Mouse (Mus musculus) heart, embryonic 16.5 days (tissue): ENCODE results near the gene Ninj2. TPM values are rescaled to one million over a fixed set of nuclear protein-coding genes. Genes with fewer than 3 reads are reported as not detected.
A peak's percentile ranks its signal among the peaks of the same experiment; 100 is the strongest.

Experiments used
- ATAC-seq: fragments of 200-750 bp; cut with Nextera tagmentation; replicated peaks from 2 replicates; pipeline ENCODE4 v1.8.0; 2017; ENCODE audit warnings: moderate number of reproducible peaks; ENCODE audit not compliant: insufficient read depth, low FRiP score; ENCODE audit errors: extremely low read depth
- H3K27ac ChIP-seq: fragments of 300-500 bp; sonication (generic); 2 replicates; pipeline ENCODE4 v1.5.1; 2014; ENCODE audit warnings: mild to moderate bottlenecking, low read length, control low read depth, moderate library complexity
- H3K27me3 ChIP-seq: fragments of 300-500 bp; sonication (generic); 2 replicates; pipeline ENCODE4 v1.6.1; 2014; ENCODE audit warnings: low read length, mixed read lengths; ENCODE audit not compliant: control insufficient read depth, insufficient read depth
- H3K36me3 ChIP-seq: fragments of 300-500 bp; sonication (generic); 2 replicates; pipeline ENCODE4 v1.6.1; 2014; ENCODE audit not compliant: control insufficient read depth, insufficient read depth
- H3K4me1 ChIP-seq: fragments of 300-500 bp; sonication (generic); 2 replicates; pipeline ENCODE4 v1.6.1; 2014; ENCODE audit warnings: low read length, mixed read lengths; ENCODE audit not compliant: control insufficient read depth, insufficient read depth
- H3K4me2 ChIP-seq: fragments of 300-500 bp; sonication (generic); 2 replicates; pipeline ENCODE4 v1.6.1; 2014; ENCODE audit warnings: low read depth, mild to moderate bottlenecking, control low read depth, low read length
- H3K4me3 ChIP-seq: fragments of 300-500 bp; sonication (generic); 2 replicates; pipeline ENCODE4 v1.5.1; 2014; ENCODE audit warnings: mild to moderate bottlenecking, control low read depth, low read length
- H3K9ac ChIP-seq: fragments of 300-500 bp; sonication (generic); 2 replicates; pipeline ENCODE4 v1.6.1; 2014; ENCODE audit warnings: low read length, control low read depth
- H3K9me3 ChIP-seq: fragments of 300-500 bp; sonication (generic); replicated peaks from 2 replicates; pipeline ENCODE4 v1.6.1; 2016; ENCODE audit warnings: low read length; ENCODE audit not compliant: control insufficient read depth
- WGBS: fragments of 180-500 bp; shearing (Covaris S2); extraction: QIAGEN DNeasy Blood & Tissue Kit; methylation state at CpG from one replicate; pipeline ENCODE4 v1.1.7; 2014; 5-methylcytosine and 5-hydroxymethylcytosine counted together
- polyA plus RNA-seq: library from polyadenylated mRNA; unstranded; fragments of >200 nt; fragmentation: Nextera tagmentation; extraction: Ambion mirVana; gene quantifications from 2 replicates; pipeline ENCODE4 v1.2.1, GENCODE M21; 2015

The Ninj2 gene
- polyA plus RNA-seq, 1 experiment from 2014 or later, result not detected

DNA sequence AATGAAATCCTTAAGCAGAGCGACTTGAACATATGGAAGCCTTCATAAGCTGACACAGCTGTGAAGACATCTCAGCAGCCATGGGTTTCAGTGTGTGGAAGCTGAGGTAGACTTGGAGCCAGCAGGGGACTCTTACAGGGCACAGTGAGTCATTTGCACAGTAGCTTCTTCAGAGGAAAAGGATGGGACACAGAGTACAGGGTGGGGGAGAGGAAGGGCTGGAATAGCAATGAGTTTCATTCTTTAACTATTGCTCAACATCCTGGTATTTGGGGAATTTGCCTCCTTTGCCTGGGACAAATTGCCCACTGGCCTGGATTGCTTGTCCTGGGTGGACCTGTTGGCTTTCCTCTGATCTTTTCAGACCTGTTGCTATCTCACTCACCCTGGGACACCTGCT, 52.3 kb downstream of the Ninj2 start:
- no peaks in the 10 kb centered on the region for H3K36me3 ChIP-seq
- no peak overlapping the region for H3K4me2 ChIP-seq
- peak overlapping the region; percentile 49 for H3K27ac ChIP-seq
- 69% methylated on average over 1 of the region's 1 CpGs for WGBS
- no peaks in the 10 kb centered on the region for H3K27me3 ChIP-seq
- ATAC-seq, result no peak
- H3K4me1 ChIP-seq, result peaks cover 43% of the 10 kb centered on the region
- peaks cover 5% of the 10 kb centered on the region for H3K9me3 ChIP-seq
- no peak overlapping the region for H3K4me3 ChIP-seq
- no peak overlapping the region for H3K9ac ChIP-seq

DNA sequence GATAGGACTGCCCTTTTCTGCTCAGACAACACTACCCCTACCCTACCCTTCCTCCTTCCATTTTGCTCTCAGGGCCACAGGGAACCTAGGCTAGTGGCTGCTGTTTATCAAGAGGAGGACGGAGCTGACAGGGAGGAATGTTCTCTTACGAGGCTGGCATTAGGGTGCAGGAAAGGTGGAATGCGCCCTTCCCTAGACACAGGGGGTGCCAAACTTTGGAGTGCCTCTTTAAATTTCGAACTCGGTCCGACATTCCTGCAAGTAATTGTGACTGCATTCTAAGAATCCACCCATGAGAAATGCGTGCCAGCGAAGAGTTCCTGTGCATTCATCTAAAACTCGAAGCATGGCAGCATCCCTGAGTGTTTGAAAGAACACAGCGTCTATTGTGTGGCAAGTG, 53.5 kb downstream of the Ninj2 start:
- H3K9ac ChIP-seq, result no peak overlapping the region
- peak overlapping the region; percentile 15 for H3K4me2 ChIP-seq
- H3K27me3 ChIP-seq, result no peaks in the 10 kb centered on the region
- H3K4me3 ChIP-seq, result no peak overlapping the region
- H3K9me3 ChIP-seq, result peaks cover 5% of the 10 kb centered on the region
- H3K4me1 ChIP-seq, result peaks cover 54% of the 10 kb centered on the region
- ATAC-seq, result peak; percentile 24; the same call in 1 of the 2 replicates
- H3K36me3 ChIP-seq, result no peaks in the 10 kb centered on the region
- H3K27ac ChIP-seq, result peak overlapping the region; percentile 49
- 27% methylated on average over 10 of the region's 10 CpGs for WGBS

- Histone ChIP-seq H3K27me3 (no peaks in the 10 kb centered on the region), H3K27ac (peak overlapping the region; percentile 49), H3K9me3 (peaks cover 5% of the 10 kb centered on the region), H3K4me1 (peaks cover 60% of the 10 kb centered on the region), H3K4me3 (no peak overlapping the region), H3K4me2 (no peak overlapping the region), H3K36me3 (no peaks in the 10 kb centered on the region), H3K9ac (no peak overlapping the region)
- 69% methylated on average over 8 of the region's 8 CpGs for WGBS
- no peak for ATAC-seq
Observed at GRCm38 (mm10) chr6:120147411-120147810, 54.3 kb downstream of the Ninj2 start.

GRCm38 (mm10) chr6:120148716-120149392, 55.7 kb downstream of the Ninj2 start:
- no peaks in the 10 kb centered on the region for H3K27me3 ChIP-seq
- peak overlapping the region; percentile 92 for H3K27ac ChIP-seq
- peak; percentile 63 for ATAC-seq
- peaks cover 60% of the 10 kb centered on the region for H3K4me1 ChIP-seq
- no peaks in the 10 kb centered on the region for H3K36me3 ChIP-seq
- no peak overlapping the region for H3K4me2 ChIP-seq
- 53% methylated on average over 12 of the region's 12 CpGs for WGBS
- H3K4me3 ChIP-seq, result no peak overlapping the region
- H3K9me3 ChIP-seq, result peaks cover 5% of the 10 kb centered on the region
- peak overlapping the region; percentile 31 for H3K9ac ChIP-seq

DNA sequence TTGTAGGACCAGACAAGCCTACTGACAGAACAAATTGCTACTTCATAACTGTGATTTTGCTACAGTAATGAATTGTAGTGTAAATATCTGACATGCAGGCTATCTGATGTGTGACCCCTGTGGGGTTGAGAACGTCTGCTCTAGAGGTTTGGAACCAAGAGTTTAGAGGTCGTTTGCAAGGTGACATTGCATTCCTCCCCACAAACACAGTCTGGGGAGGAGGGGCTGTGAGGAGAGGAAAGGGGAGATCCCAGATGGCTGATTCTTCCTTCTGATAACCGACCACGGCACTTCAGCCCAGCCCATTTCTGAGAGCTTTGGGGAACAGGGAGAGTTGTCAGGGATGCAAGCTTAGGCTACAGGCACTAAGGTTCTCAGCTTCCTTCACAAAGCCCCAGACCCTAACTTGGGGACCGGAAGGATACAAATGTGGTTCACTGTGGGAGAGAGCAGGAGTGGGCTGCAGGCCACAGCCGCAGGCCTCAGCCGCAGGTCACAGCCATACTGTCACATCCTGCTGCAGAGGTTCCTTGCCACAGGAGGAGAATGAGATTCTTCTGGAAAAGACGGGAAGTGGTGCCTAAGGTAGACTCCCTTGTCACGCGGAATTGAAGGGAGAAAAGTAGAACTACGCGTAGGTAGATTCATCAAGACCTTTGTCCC, 56.4 kb downstream of the Ninj2 start:
- Histone ChIP-seq H3K27ac (peak overlapping the region; percentile 92), H3K4me1 (peaks cover 60% of the 10 kb centered on the region), H3K9me3 (no peaks in the 10 kb centered on the region), H3K27me3 (no peaks in the 10 kb centered on the region), H3K4me2 (no peak overlapping the region), H3K4me3 (no peak overlapping the region), H3K36me3 (no peaks in the 10 kb centered on the region), H3K9ac (peak overlapping the region; percentile 62)
- WGBS, result 57% methylated on average over 12 of the region's 12 CpGs
- ATAC-seq, result no peak

GRCm38 (mm10) chr6:120150206-120150605, 57.1 kb downstream of the Ninj2 start:
- ATAC-seq, result peak; percentile 29; the same call in 1 of the 2 replicates
- no peaks in the 10 kb centered on the region for H3K36me3 ChIP-seq
- no peak overlapping the region; the same call in 1 of the 2 replicates for H3K9ac ChIP-seq
- no peaks in the 10 kb centered on the region for H3K27me3 ChIP-seq
- WGBS, result 37% methylated on average over 3 of the region's 3 CpGs
- no peaks in the 10 kb centered on the region for H3K9me3 ChIP-seq
- peak overlapping the region; percentile 92 for H3K27ac ChIP-seq
- no peak overlapping the region for H3K4me3 ChIP-seq
- no peak overlapping the region for H3K4me2 ChIP-seq
- H3K4me1 ChIP-seq, result peaks cover 60% of the 10 kb centered on the region

DNA sequence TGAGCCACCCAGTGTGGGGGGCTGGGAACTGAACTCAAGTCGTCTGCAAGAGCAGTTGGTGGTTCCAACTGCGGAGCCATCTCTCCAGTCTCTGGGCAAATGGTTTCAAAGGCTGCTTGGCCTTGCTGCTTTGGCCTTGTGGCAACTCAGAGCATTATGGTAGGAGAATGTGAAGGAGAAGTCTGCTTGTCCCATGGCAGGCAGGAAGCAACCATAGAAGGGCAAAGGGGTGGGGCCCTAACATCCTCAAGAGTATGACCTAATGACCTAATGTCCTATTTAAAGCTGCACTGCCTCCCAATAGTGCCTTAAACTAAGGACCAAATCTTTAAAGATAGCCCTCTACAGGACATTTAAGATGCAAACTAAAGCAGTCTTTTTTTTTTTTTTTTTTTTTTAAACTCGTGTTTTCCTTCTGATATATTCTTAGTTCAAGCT, 58.5 kb downstream of the Ninj2 start:
- Histone ChIP-seq H3K4me2 (no peak overlapping the region), H3K9me3 (no peaks in the 10 kb centered on the region), H3K36me3 (no peaks in the 10 kb centered on the region), H3K4me3 (no peak overlapping the region), H3K27me3 (no peaks in the 10 kb centered on the region), H3K9ac (no peak overlapping the region), H3K27ac (peak overlapping the region; percentile 40; the same call in 1 of the 2 replicates), H3K4me1 (peaks cover 50% of the 10 kb centered on the region)
- 51% methylated on average over 3 of the region's 3 CpGs for WGBS
- no peak for ATAC-seq

DNA sequence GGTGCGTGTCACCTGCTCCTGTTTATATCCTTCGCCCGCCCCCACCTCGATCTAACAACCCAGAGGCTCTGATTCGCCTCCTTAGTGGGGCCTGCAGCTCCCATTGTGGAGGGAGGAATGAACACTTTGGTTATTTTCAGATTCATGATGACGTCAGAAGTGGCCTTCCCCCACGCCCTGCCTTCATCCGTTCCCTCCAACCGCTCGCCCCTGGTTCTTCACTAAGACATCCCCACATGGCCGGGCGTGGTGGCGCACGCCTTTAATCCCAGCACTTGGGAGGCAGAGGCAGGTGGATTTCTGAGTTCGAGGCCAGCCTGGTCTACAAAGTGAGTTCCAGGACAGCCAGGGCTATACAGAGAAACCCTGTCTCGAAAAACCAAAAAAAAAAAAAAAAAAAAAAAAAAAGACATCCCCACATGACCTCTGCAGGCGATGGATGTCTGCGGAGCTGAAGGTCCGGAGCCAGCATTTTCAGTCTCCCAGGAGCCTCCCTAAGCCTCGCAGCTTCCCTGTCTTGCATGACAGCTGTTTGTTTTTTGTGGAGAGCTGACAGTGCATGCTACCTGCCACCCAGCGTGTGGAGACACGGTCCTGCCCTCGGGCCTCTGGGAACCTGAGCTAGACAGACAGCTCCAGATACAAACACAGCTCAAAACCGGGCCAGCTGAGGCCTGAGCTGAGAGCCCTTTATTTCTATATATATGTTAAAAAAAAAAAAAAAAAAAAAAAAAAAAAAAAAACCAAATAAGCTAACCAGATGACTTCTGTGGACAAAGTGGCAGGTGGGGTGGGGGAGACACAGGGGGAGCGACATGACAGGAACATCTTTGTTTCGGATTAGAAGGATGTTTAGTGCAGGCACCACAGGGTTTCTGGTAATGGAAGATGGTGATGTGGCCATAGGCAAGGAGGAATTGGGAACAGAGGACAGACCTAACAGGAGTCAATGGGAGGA, 59.9 kb downstream of the Ninj2 start:
- Histone ChIP-seq H3K4me3 (no peak overlapping the region), H3K27ac (no peak overlapping the region), H3K36me3 (no peaks in the 10 kb centered on the region), H3K27me3 (no peaks in the 10 kb centered on the region), H3K4me2 (no peak overlapping the region), H3K9me3 (no peaks in the 10 kb centered on the region), H3K9ac (no peak overlapping the region), H3K4me1 (peaks cover 43% of the 10 kb centered on the region)
- 73% methylated on average over 24 of the region's 26 CpGs for WGBS
- no peak for ATAC-seq
